Mouse (Mus musculus) small intestine, adult 2 months (tissue): ENCODE data around the gene Cdk2. TPM values are rescaled to one million over a fixed set of nuclear protein-coding genes. Genes with fewer than 3 reads are reported as not detected.

ENCODE experiments used
- H3K27ac ChIP-seq: fragments of 200-500 bp; 2 replicates; pipeline ENCODE4 v1.5.1; 2012; ENCODE audit warnings: low read depth, low read length, control low read depth, inconsistent platforms; ENCODE audit not compliant: insufficient read depth
- H3K27me3 ChIP-seq: fragments of 200-500 bp; 2 replicates; pipeline ENCODE4 v1.6.1; 2012; ENCODE audit warnings: mild to moderate bottlenecking, moderate library complexity, low read length, inconsistent platforms; ENCODE audit not compliant: control insufficient read depth, insufficient read depth
- H3K36me3 ChIP-seq: fragments of 200-500 bp; 2 replicates; pipeline ENCODE4 v1.6.1; 2012; ENCODE audit warnings: mild to moderate bottlenecking, low read length, control low read depth, inconsistent platforms; ENCODE audit not compliant: control insufficient read depth, insufficient read depth
- H3K4me1 ChIP-seq: fragments of 200-500 bp; 2 replicates; pipeline ENCODE4 v1.6.1; 2012; ENCODE audit warnings: low read length, inconsistent platforms, mixed read lengths; ENCODE audit not compliant: control insufficient read depth, insufficient read depth, insufficient read length
- H3K4me3 ChIP-seq: fragments of 200-500 bp; 2 replicates; pipeline ENCODE4 v1.5.1; 2012; ENCODE audit warnings: low read depth, mild to moderate bottlenecking, control low read depth, inconsistent platforms, low read length, moderate library complexity
- CTCF ChIP-seq: fragments of 200-500 bp; IDR thresholded peaks from 2 replicates; pipeline ENCODE4 v1.5.1; 2012; ENCODE audit warnings: low read depth, mild to moderate bottlenecking, control low read depth, inconsistent platforms, low read length, moderate library complexity, mixed read lengths; ENCODE audit not compliant: insufficient replicate concordance, insufficient read length; ENCODE audit errors: extremely low read depth
- POLR2A ChIP-seq: fragments of 200-500 bp; IDR thresholded peaks from 2 replicates; pipeline ENCODE4 v1.6.1; 2012; ENCODE audit warnings: low read depth, mild to moderate bottlenecking, control low read depth, inconsistent platforms, low read length, moderate library complexity
- WGBS: fragments of 180-500 bp; shearing (Covaris S2); methylation state at CpG from one replicate; pipeline ENCODE4 v1.1.7; 2018; 5-methylcytosine and 5-hydroxymethylcytosine counted together
- polyA plus RNA-seq: library from polyadenylated mRNA; depleted of rRNA; stranded (reverse); fragments of >200 nt; gene quantifications from 2 replicates; pipeline ENCODE4 v1.2.3, GENCODE M21; 2012

The Cdk2 gene
- polyA plus RNA-seq, 1 experiment: 6.1 TPM

GRCm38 (mm10) chr10:128695992-128696807 is 8.6 kb downstream of the Cdk2 start, which contains the start of gene Rab5b:
Gene Rab5b, minus strand, starts transcription at chr10:128696264.
- no peaks in the 10 kb centered on the region for H3K27me3 ChIP-seq
- H3K36me3 ChIP-seq: 0 out of 2 replicates have a peak, but pooled peaks cover 1% of the 10 kb centered on the region
- peak within 1 kb of the TSS; percentile 78 for H3K27ac ChIP-seq
- 1% methylated on average over 39 of the region's 40 CpGs for WGBS
- peaks cover 7% of the 10 kb centered on the region; the same call in 1 of the 2 replicates for H3K4me1 ChIP-seq
- peak within 1 kb of the TSS; percentile 92 for H3K4me3 ChIP-seq
- TF ChIP-seq CTCF: no peak
- TF ChIP-seq POLR2A: peak; percentile 89

GRCm38 (mm10) chr10:128695411-128695991 is 9.3 kb downstream of the Cdk2 start:
- 2% methylated on average over 22 of the region's 22 CpGs for whole genome bisulfite sequencing
- Histone ChIP-seq H3K4me1 (peaks cover 7% of the 10 kb centered on the region; the same call in 1 of the 2 replicates), H3K27ac (peak overlapping the region; percentile 78), H3K36me3 (0 out of 2 replicates have a peak, but pooled peaks cover 1% of the 10 kb centered on the region), H3K27me3 (no peaks in the 10 kb centered on the region), H3K4me3 (peak overlapping the region; percentile 92)
- no peak for TF ChIP-seq CTCF
- TF ChIP-seq POLR2A: no peak

- H3K36me3 ChIP-seq: peaks cover 5% of the 10 kb centered on the region; the same call in 1 of the 2 replicates
- WGBS: under 1% methylated on average over 9 of the region's 9 CpGs
- H3K4me1 ChIP-seq: peaks cover 3% of the 10 kb centered on the region; the same call in 1 of the 2 replicates
- TF ChIP-seq POLR2A (no peak), CTCF (no peak)
- peak overlapping the region; percentile 22; the same call in 1 of the 2 replicates for H3K27ac ChIP-seq
- peak overlapping the region; percentile 69 for H3K4me3 ChIP-seq
- H3K27me3 ChIP-seq: no peaks in the 10 kb centered on the region
Observed at GRCm38 (mm10) chr10:128674469-128675008, 30.3 kb downstream of the Cdk2 start.

GRCm38 (mm10) chr10:128673763-128674468 is 30.9 kb downstream of the Cdk2 start, which contains the start of gene Suox:
Gene Suox, minus strand, starts transcription at chr10:128674073.
- peak within 1 kb of the TSS; percentile 69 for H3K4me3 ChIP-seq
- TF ChIP-seq POLR2A (peak; percentile 54), CTCF (peak; percentile 18; the same call in 1 of the 2 replicates)
- under 1% methylated on average over 60 of the region's 60 CpGs for WGBS
- H3K36me3 ChIP-seq: peaks cover 1% of the 10 kb centered on the region; the same call in 1 of the 2 replicates
- no peaks in the 10 kb centered on the region for H3K27me3 ChIP-seq
- peaks cover 3% of the 10 kb centered on the region; the same call in 1 of the 2 replicates for H3K4me1 ChIP-seq
- H3K27ac ChIP-seq: peak within 1 kb of the TSS; percentile 50

- 98% methylated on average over 9 of the region's 9 CpGs for WGBS
- no peak for TF ChIP-seq CTCF
- no peak for TF ChIP-seq POLR2A
- Histone ChIP-seq H3K27me3 (no peaks in the 10 kb centered on the region), H3K4me1 (peaks cover 3% of the 10 kb centered on the region; the same call in 1 of the 2 replicates), H3K36me3 (no peaks in the 10 kb centered on the region), H3K4me3 (no peak overlapping the region), H3K27ac (no peak overlapping the region)
Observed at GRCm38 (mm10) chr10:128671148-128671547, 33.7 kb downstream of the Cdk2 start.

GRCm38 (mm10) chr10:128668790-128669672 is 35.8 kb downstream of the Cdk2 start:
- TF ChIP-seq POLR2A (no peak), CTCF (no peak)
- WGBS: 1% methylated on average over 42 of the region's 42 CpGs
- H3K27ac ChIP-seq: no peak overlapping the region

More at GRCm38 (mm10) chr10:128668790-128669672, 35.8 kb downstream of the Cdk2 start:
- Histone ChIP-seq H3K27me3 (no peaks in the 10 kb centered on the region), H3K4me3 (peak overlapping the region; percentile 86), H3K36me3 (no peaks in the 10 kb centered on the region), H3K4me1 (peaks cover 3% of the 10 kb centered on the region; the same call in 1 of the 2 replicates)
